Comparison of ENCODE assay signal across 17 mouse cellular contexts in genomic region chr9:67270734-67271133, GRCm38 (mm10).
A peak's percentile ranks its signal among the peaks of the same experiment; 100 is the strongest.
DNase-seq lines count a peak whose midpoint lies in the region; ATAC-seq and TF ChIP-seq lines count a peak whose summit lies in the region.
"Had no signal": no experiment of that assay in that cellular context is flagged by ENCODE, and none has a peak within 500 bp of the region (broad histone marks: within the 10 kb centered on the region; RNA-seq: fewer than 3 reads in every experiment).

No protein-coding gene starts in this region.

- H3K4me2 ChIP-seq in heart, embryonic 14.5 days (ENCODE audit: low read length) = 0 out of 2 replicates have a peak overlapping the region, but pooled peaks have one; percentile 1
- no peak overlapping the region for H3K4me2 ChIP-seq in lung, embryonic 15.5 days
- no peak overlapping the region for H3K4me2 ChIP-seq in limb, embryonic 15.5 days
- H3K4me2 ChIP-seq: hindbrain, embryonic 12.5 days; midbrain, embryonic 12.5 days had no signal

- no peak for DNase-seq in heart, adult 11 months
- no peak for DNase-seq in lung, postnatal 36 days
- no peak for DNase-seq in right cerebral cortex, adult 18-20 months
- no peak for DNase-seq in right cerebral cortex, adult 2 months (ENCODE audit: low spot score in 2 of 2)
- DNase-seq: adrenal gland, adult 2 months; cerebellum, postnatal 10 days; kidney, postnatal 25 days had no signal

- no peaks in the 10 kb centered on the region for H3K9me3 ChIP-seq in heart, embryonic 14.5 days (ENCODE audit: control insufficient read depth, low read length)
- no peaks in the 10 kb centered on the region for H3K9me3 ChIP-seq in lung, embryonic 15.5 days
- no peaks in the 10 kb centered on the region for H3K9me3 ChIP-seq in limb, embryonic 15.5 days
- H3K9me3 ChIP-seq: hindbrain, embryonic 12.5 days; midbrain, embryonic 12.5 days had no signal

- peak; percentile 46 for ATAC-seq in heart, embryonic 14.5 days (ENCODE audit: insufficient number of reproducible peaks, insufficient read depth, low FRiP score, low read depth)
- ATAC-seq in lung, embryonic 15.5 days (ENCODE audit: borderline replicate concordance, extremely low read depth, low FRiP score, low TSS enrichment) = no peak
- no peak for ATAC-seq in limb, embryonic 15.5 days (ENCODE audit: insufficient number of reproducible peaks, low FRiP score, low TSS enrichment, low read depth)
- ATAC-seq: CD4-positive, CD25-positive, alpha-beta regulatory T cell, adult 4 months had no signal

- no peaks in the 10 kb centered on the region for H3K27me3 ChIP-seq in heart, embryonic 14.5 days (ENCODE audit: control insufficient read depth, insufficient read depth, low read length)
- peaks cover 8% of the 10 kb centered on the region; the same call in 1 of the 2 replicates for H3K27me3 ChIP-seq in lung, embryonic 15.5 days
- H3K27me3 ChIP-seq in limb, embryonic 15.5 days = no peaks in the 10 kb centered on the region
- H3K27me3 ChIP-seq: hindbrain, embryonic 12.5 days; midbrain, embryonic 12.5 days had no signal

- peaks cover 20 to 47% of the 10 kb centered on the region in 2 experiments for H3K4me1 ChIP-seq in heart, embryonic 14.5 days (ENCODE audit: control insufficient read depth in 2 of 2, insufficient read depth in 2 of 2, low read length in 2 of 2)
- H3K4me1 ChIP-seq in lung, embryonic 15.5 days = peaks cover 41% of the 10 kb centered on the region
- peaks cover 13% of the 10 kb centered on the region for H3K4me1 ChIP-seq in embryonic fibroblast, embryonic 13.5 days (ENCODE audit: control insufficient read depth, insufficient read depth, low read length)
- peaks cover 55% of the 10 kb centered on the region for H3K4me1 ChIP-seq in limb, embryonic 15.5 days
- H3K4me1 ChIP-seq: midbrain, embryonic 12.5 days had no signal

- H3K9ac ChIP-seq in heart, embryonic 14.5 days (ENCODE audit: low read length) = no peak overlapping the region
- no peak overlapping the region for H3K9ac ChIP-seq in lung, embryonic 15.5 days
- H3K9ac ChIP-seq in limb, embryonic 15.5 days = no peak overlapping the region
- H3K9ac ChIP-seq: hindbrain, embryonic 12.5 days; liver, embryonic 14.5 days; midbrain, embryonic 12.5 days had no signal

- TF ChIP-seq CTCF in embryonic fibroblast, embryonic 13.5 days (IDR thresholded peaks at IDR 0.05; ENCODE audit: borderline replicate concordance, insufficient read depth, low read length) = no peak

- no peak for TF ChIP-seq POLR2A in embryonic fibroblast, embryonic 13.5 days (IDR thresholded peaks at IDR 0.05; ENCODE audit: low read depth, low read length)

- H3K27ac ChIP-seq in heart, embryonic 14.5 days (replicated peaks in 1 of 2; ENCODE audit: control insufficient read depth in 1 of 2, insufficient read depth in 1 of 2, low read depth in 2 of 2, low read length in 2 of 2) = peak overlapping the region; percentile 67 to 80
- H3K27ac ChIP-seq in lung, embryonic 15.5 days = peak overlapping the region; percentile 65
- H3K27ac ChIP-seq in embryonic fibroblast, embryonic 13.5 days (ENCODE audit: insufficient read depth, low read length) = peak overlapping the region; percentile 81
- peak overlapping the region; percentile 59; the same call in 1 of the 2 replicates for H3K27ac ChIP-seq in limb, embryonic 15.5 days
- H3K27ac ChIP-seq: hindbrain, embryonic 12.5 days; left cerebral cortex, adult 2 months; liver, embryonic 14.5 days; midbrain, embryonic 12.5 days had no signal

- no peak overlapping the region for H3K4me3 ChIP-seq in heart, embryonic 14.5 days (ENCODE audit: control insufficient read depth in 1 of 2, insufficient read depth in 1 of 2, low read depth in 1 of 2, low read length in 2 of 2)
- H3K4me3 ChIP-seq in lung, embryonic 15.5 days = no peak overlapping the region
- no peak overlapping the region for H3K4me3 ChIP-seq in embryonic fibroblast, embryonic 13.5 days (ENCODE audit: insufficient read depth, low read length)
- no peak overlapping the region for H3K4me3 ChIP-seq in limb, embryonic 15.5 days
- H3K4me3 ChIP-seq: erythroblast, embryonic 14.5 days; hindbrain, embryonic 12.5 days; left cerebral cortex, adult 2 months; midbrain, embryonic 12.5 days had no signal

- WGBS in heart, embryonic 14.5 days = 23% methylated on average over 7 of the region's 7 CpGs
- WGBS in lung, embryonic 15.5 days = 35% methylated on average over 7 of the region's 7 CpGs
- WGBS in limb, embryonic 15.5 days = 57% methylated on average over 7 of the region's 7 CpGs

- H3K36me3 ChIP-seq in heart, embryonic 14.5 days (ENCODE audit: control insufficient read depth, insufficient read depth, low read length) = peaks cover 43% of the 10 kb centered on the region
- H3K36me3 ChIP-seq in lung, embryonic 15.5 days = no peaks in the 10 kb centered on the region
- H3K36me3 ChIP-seq in limb, embryonic 15.5 days = peaks cover 15% of the 10 kb centered on the region; the same call in 1 of the 2 replicates
- H3K36me3 ChIP-seq: hindbrain, embryonic 12.5 days; midbrain, embryonic 12.5 days had no signal
